Comparison of ENCODE assay signal across 21 mouse cellular contexts in genomic region chr8:12932520-12932919, GRCm38 (mm10). TPM values are rescaled to one million over a fixed set of nuclear protein-coding genes. Genes with fewer than 3 reads are reported as not detected.
A peak's percentile ranks its signal among the peaks of the same experiment; 100 is the strongest.
DNase-seq lines count a peak whose midpoint lies in the region; ATAC-seq lines count a peak whose summit lies in the region.
"Had no signal": no experiment of that assay in that cellular context is flagged by ENCODE, and none has a peak within 500 bp of the region (broad histone marks: within the 10 kb centered on the region; RNA-seq: fewer than 3 reads in every experiment).

No protein-coding gene starts in this region.

- DNase-seq in kidney, adult 9 months: no peak
- no peak for DNase-seq in embryonic facial prominence, embryonic 10.5 days (ENCODE audit: low spot score)
- no peak for DNase-seq in spleen, adult 18-20 months
- no peak for DNase-seq in spleen, postnatal 14 days (ENCODE audit: low spot score in 2 of 2)
- DNase-seq: adrenal gland, adult 8-10 months; adrenal gland, postnatal 36 days; cerebellum, adult 11 months; cerebellum, adult 8-10 months; cerebellum, postnatal 14 days; embryo, embryonic 11 days; gastrocnemius, postnatal 25 days; heart, postnatal 36 days had no signal

- 0 out of 2 replicates have a peak overlapping the region, but pooled peaks have one; percentile 5 for H3K9ac ChIP-seq in kidney, embryonic 16.5 days (replicated peaks; ENCODE audit: low read length)
- H3K9ac ChIP-seq in stomach, embryonic 15.5 days: no peak overlapping the region
- H3K9ac ChIP-seq: embryonic facial prominence, embryonic 12.5 days; forebrain, embryonic 12.5 days; heart, embryonic 13.5 days had no signal

- 79% methylated on average over 8 of the region's 8 CpGs for WGBS in kidney, embryonic 16.5 days
- WGBS in embryonic facial prominence, embryonic 10.5 days: 89% methylated on average over 8 of the region's 8 CpGs
- 83% methylated on average over 8 of the region's 8 CpGs for WGBS in stomach, embryonic 15.5 days

- peaks cover 70% of the 10 kb centered on the region for H3K4me1 ChIP-seq in kidney, embryonic 16.5 days (ENCODE audit: insufficient read depth, low read length)
- H3K4me1 ChIP-seq in brown adipose tissue, adult 24 weeks (ENCODE audit: control insufficient read depth, insufficient read depth, insufficient read length, low read length): peaks cover 10% of the 10 kb centered on the region
- H3K4me1 ChIP-seq in embryonic facial prominence, embryonic 10.5 days: peaks cover 33% of the 10 kb centered on the region
- peaks cover 29% of the 10 kb centered on the region for H3K4me1 ChIP-seq in stomach, embryonic 15.5 days

- no peak for ATAC-seq in kidney, embryonic 16.5 days (ENCODE audit: low FRiP score, low TSS enrichment)
- ATAC-seq in stomach, embryonic 15.5 days (ENCODE audit: insufficient read depth, low FRiP score, low read depth): no peak
- ATAC-seq: forebrain, embryonic 16.5 days; hindbrain, postnatal 0 days had no signal

- H3K27me3 ChIP-seq in kidney, embryonic 16.5 days (ENCODE audit: insufficient read depth, low read length): no peaks in the 10 kb centered on the region
- no peaks in the 10 kb centered on the region for H3K27me3 ChIP-seq in embryonic facial prominence, embryonic 10.5 days (replicated peaks; ENCODE audit: low read depth, poor library complexity, severe bottlenecking)
- H3K27me3 ChIP-seq in stomach, embryonic 15.5 days (replicated peaks): no peaks in the 10 kb centered on the region
- H3K27me3 ChIP-seq: embryonic facial prominence, embryonic 12.5 days; forebrain, embryonic 12.5 days; heart, embryonic 13.5 days; hindbrain, embryonic 12.5 days had no signal

- no peaks in the 10 kb centered on the region for H3K36me3 ChIP-seq in kidney, embryonic 16.5 days (ENCODE audit: insufficient read depth, low read length)
- H3K36me3 ChIP-seq in embryonic facial prominence, embryonic 10.5 days (replicated peaks): 0 out of 2 replicates have a peak, but pooled peaks cover 2% of the 10 kb centered on the region
- H3K36me3 ChIP-seq in stomach, embryonic 15.5 days: no peaks in the 10 kb centered on the region
- H3K36me3 ChIP-seq: forebrain, embryonic 12.5 days; heart, embryonic 13.5 days; hindbrain, embryonic 12.5 days had no signal

- no peak overlapping the region for H3K27ac ChIP-seq in kidney, embryonic 16.5 days (ENCODE audit: low read length)
- no peak overlapping the region for H3K27ac ChIP-seq in brown adipose tissue, adult 24 weeks (replicated peaks; ENCODE audit: low read depth, low read length)
- H3K27ac ChIP-seq in embryonic facial prominence, embryonic 10.5 days (replicated peaks): peak overlapping the region; percentile 19; the same call in 1 of the 2 replicates
- H3K27ac ChIP-seq in stomach, embryonic 15.5 days: no peak overlapping the region
- H3K27ac ChIP-seq: embryonic facial prominence, embryonic 12.5 days; forebrain, embryonic 12.5 days; heart, embryonic 13.5 days; hindbrain, embryonic 12.5 days; hindbrain, postnatal 0 days had no signal

- no peaks in the 10 kb centered on the region for H3K9me3 ChIP-seq in kidney, embryonic 16.5 days (ENCODE audit: low read length)
- H3K9me3 ChIP-seq in embryonic facial prominence, embryonic 10.5 days: no peaks in the 10 kb centered on the region
- H3K9me3 ChIP-seq in stomach, embryonic 15.5 days: no peaks in the 10 kb centered on the region
- H3K9me3 ChIP-seq: embryonic facial prominence, embryonic 12.5 days; forebrain, embryonic 12.5 days; heart, embryonic 13.5 days; hindbrain, embryonic 12.5 days had no signal

- no peak overlapping the region for H3K4me3 ChIP-seq in kidney, embryonic 16.5 days (ENCODE audit: low read length)
- peak overlapping the region; percentile 47; the same call in 1 of the 2 replicates for H3K4me3 ChIP-seq in brown adipose tissue, adult 24 weeks (ENCODE audit: insufficient read depth, low read depth, low read length)
- no peak overlapping the region for H3K4me3 ChIP-seq in embryonic facial prominence, embryonic 10.5 days
- no peak overlapping the region for H3K4me3 ChIP-seq in stomach, embryonic 15.5 days (replicated peaks)
- H3K4me3 ChIP-seq: embryonic facial prominence, embryonic 12.5 days; forebrain, embryonic 12.5 days; heart, embryonic 13.5 days; hindbrain, embryonic 12.5 days had no signal

- no peak overlapping the region for H3K4me2 ChIP-seq in kidney, embryonic 16.5 days (replicated peaks; ENCODE audit: low read depth, low read length)
- H3K4me2 ChIP-seq in stomach, embryonic 15.5 days: 0 out of 2 replicates have a peak overlapping the region, but pooled peaks have one; percentile 33
- H3K4me2 ChIP-seq: embryonic facial prominence, embryonic 12.5 days; forebrain, embryonic 12.5 days; heart, embryonic 13.5 days; hindbrain, embryonic 12.5 days had no signal

RNA-seq across cellular contexts. Expression of gene Mcf2l, which starts 58.9 kb away (rescaled TPM):
- polyA plus RNA-seq in kidney, embryonic 16.5 days (2015; fragmentation: Nextera tagmentation; extraction: Ambion mirVana): 21.5 and 24.1 TPM in 2 replicates
- 7.2 and 10.0 TPM in 2 replicates for polyA plus RNA-seq in brown adipose tissue, adult 24 weeks (2012; ENCODE audit: insufficient read depth, insufficient read length, missing spikeins)
- polyA plus RNA-seq in embryonic facial prominence, embryonic 10.5 days (2016; fragmentation: Nextera tagmentation; extraction: Ambion mirVana): 15.8 and 17.4 TPM in 2 replicates
- polyA plus RNA-seq in stomach, embryonic 15.5 days (2015; fragmentation: Nextera tagmentation; extraction: Ambion mirVana): 14.3 and 18.4 TPM in 2 replicates
